Mouse (Mus musculus) midbrain, embryonic 14.5 days (tissue): ENCODE data around the gene Olfr1056. TPM values are rescaled to one million over a fixed set of nuclear protein-coding genes. Genes with fewer than 3 reads are reported as not detected.

ENCODE experiments used
- polyA plus RNA-seq: library from polyadenylated mRNA; unstranded; fragments of >200 nt; fragmentation: Nextera tagmentation; extraction: Ambion mirVana; gene quantifications from 2 replicates; pipeline ENCODE4 v1.2.1, GENCODE M21; 2014

Olfr1056 gene
- polyA plus RNA-seq, 1 experiment from 2014 or later = not detected

Other genes with a start within 250 kb of the Olfr1056 start
- gene Olfr1039, start 226.5 kb downstream of the Olfr1056 start, polyA plus RNA-seq = not detected in 2 replicates
- gene Olfr1040, start 215.7 kb downstream of the Olfr1056 start, polyA plus RNA-seq = not detected in 2 replicates
- gene Olfr1042, start 200.6 kb downstream of the Olfr1056 start, polyA plus RNA-seq = not detected in 2 replicates
- gene Olfr1043, start 194.9 kb downstream of the Olfr1056 start, polyA plus RNA-seq = not detected in 2 replicates
- gene Olfr1044, start 184.6 kb downstream of the Olfr1056 start, polyA plus RNA-seq = not detected in 2 replicates
- not detected in 2 replicates for gene Olfr52, start 176.8 kb downstream of the Olfr1056 start, polyA plus RNA-seq
- gene Olfr1045, start 159.5 kb downstream of the Olfr1056 start, polyA plus RNA-seq = not detected in 2 replicates
- gene Olfr1046, start 143.2 kb downstream of the Olfr1056 start, polyA plus RNA-seq = not detected in 2 replicates
- gene Olfr1047, start 131.1 kb downstream of the Olfr1056 start, polyA plus RNA-seq = not detected in 2 replicates
- gene Olfr1048, start 122.2 kb downstream of the Olfr1056 start, polyA plus RNA-seq = not detected in 2 replicates
- not detected in 2 replicates for gene Olfr1049, start 104.1 kb downstream of the Olfr1056 start, polyA plus RNA-seq
- gene Olfr1051, start 83.4 kb downstream of the Olfr1056 start, polyA plus RNA-seq = not detected in 2 replicates
- not detected in 2 replicates for gene Olfr1052, start 70.0 kb downstream of the Olfr1056 start, polyA plus RNA-seq
- gene Olfr1053, start 47.2 kb downstream of the Olfr1056 start, polyA plus RNA-seq = not detected in 2 replicates
- not detected in 2 replicates for gene Olfr1054, start 27.0 kb downstream of the Olfr1056 start, polyA plus RNA-seq
- not detected in 2 replicates for gene Olfr1055, start 12.2 kb downstream of the Olfr1056 start, polyA plus RNA-seq
- not detected in 2 replicates for gene Olfr1057, start 15.9 kb upstream of the Olfr1056 start, polyA plus RNA-seq
- gene Olfr1058, start 26.1 kb upstream of the Olfr1056 start, polyA plus RNA-seq = not detected in 2 replicates
- not detected in 2 replicates for gene Olfr1061, start 51.6 kb upstream of the Olfr1056 start, polyA plus RNA-seq
- not detected in 2 replicates for gene Olfr1062, start 64.3 kb upstream of the Olfr1056 start, polyA plus RNA-seq
- gene Olfr1065, start 88.1 kb upstream of the Olfr1056 start, polyA plus RNA-seq = not detected in 2 replicates
- not detected in 2 replicates for gene Olfr1066, start 93.8 kb upstream of the Olfr1056 start, polyA plus RNA-seq
- not detected in 2 replicates for gene Olfr228, start 124.9 kb upstream of the Olfr1056 start, polyA plus RNA-seq
- not detected in 2 replicates for gene Olfr1076, start 146.0 kb upstream of the Olfr1056 start, polyA plus RNA-seq
- not detected in 2 replicates for gene Olfr1079, start 180.0 kb upstream of the Olfr1056 start, polyA plus RNA-seq
- not detected in 2 replicates for gene Olfr1080, start 195.8 kb upstream of the Olfr1056 start, polyA plus RNA-seq
- gene Olfr1082, start 236.5 kb upstream of the Olfr1056 start, polyA plus RNA-seq = not detected in 2 replicates